Mouse (Mus musculus): ENCODE data around the gene Rab3c.

DNA sequence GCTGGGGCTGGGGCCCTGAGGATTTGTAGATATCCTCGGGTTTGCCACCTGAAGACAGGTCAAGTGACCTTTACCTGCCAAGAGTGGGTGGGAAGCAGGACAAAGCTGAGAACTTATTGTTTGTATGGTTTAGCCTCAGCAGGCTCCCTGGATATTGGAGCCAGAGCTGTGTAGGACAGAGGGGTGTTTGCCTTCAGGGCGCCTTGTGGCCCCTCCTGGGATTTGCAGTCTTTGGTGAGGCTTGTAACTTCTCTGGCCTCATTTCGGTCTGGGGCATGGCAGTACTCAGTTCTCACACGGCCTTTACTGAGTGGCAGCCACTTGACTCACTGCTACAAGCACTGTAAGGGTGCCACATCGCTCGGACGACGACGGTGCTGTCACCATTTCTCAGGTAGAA is 261.0 kb downstream of the Rab3c start:
- TF ChIP-seq CTCF (IDR thresholded peaks at IDR 0.05; ENCODE audit: low read depth, low read length) = no peak
- no peak for TF ChIP-seq EP300 (IDR thresholded peaks at IDR 0.05; ENCODE audit: insufficient read depth, low read depth, low read length)
- TF ChIP-seq POLR2A (IDR thresholded peaks at IDR 0.05; ENCODE audit: insufficient read depth, low read length) = no peak

Measured in ES-Bruce4 (cell line).